Mouse (Mus musculus): Measurements from ENCODE around the gene Syngr3.
"Not testable (repeated sequence)": the region's sequence is repeated elsewhere in the genome, so short reads cannot be mapped to it uniquely, and the experiment has no call there.

The Syngr3 gene

GRCm38 (mm10) chr17:24689251-24690081 lies at the start of gene Syngr3:
Gene Syngr3, minus strand, starts transcription at chr17:24689955.
- no peak for DNase-seq (ENCODE audit: low read depth, low spot score)

GRCm38 (mm10) chr17:24738238-24738637 lies 48.5 kb upstream of the Syngr3 start:
- DNase-seq (ENCODE audit: low read depth, low spot score), result no peak

- no peak for DNase-seq (ENCODE audit: low read depth, low spot score)
Measured at GRCm38 (mm10) chr17:24737135-24737810, 47.5 kb upstream of the Syngr3 start.

DNA sequence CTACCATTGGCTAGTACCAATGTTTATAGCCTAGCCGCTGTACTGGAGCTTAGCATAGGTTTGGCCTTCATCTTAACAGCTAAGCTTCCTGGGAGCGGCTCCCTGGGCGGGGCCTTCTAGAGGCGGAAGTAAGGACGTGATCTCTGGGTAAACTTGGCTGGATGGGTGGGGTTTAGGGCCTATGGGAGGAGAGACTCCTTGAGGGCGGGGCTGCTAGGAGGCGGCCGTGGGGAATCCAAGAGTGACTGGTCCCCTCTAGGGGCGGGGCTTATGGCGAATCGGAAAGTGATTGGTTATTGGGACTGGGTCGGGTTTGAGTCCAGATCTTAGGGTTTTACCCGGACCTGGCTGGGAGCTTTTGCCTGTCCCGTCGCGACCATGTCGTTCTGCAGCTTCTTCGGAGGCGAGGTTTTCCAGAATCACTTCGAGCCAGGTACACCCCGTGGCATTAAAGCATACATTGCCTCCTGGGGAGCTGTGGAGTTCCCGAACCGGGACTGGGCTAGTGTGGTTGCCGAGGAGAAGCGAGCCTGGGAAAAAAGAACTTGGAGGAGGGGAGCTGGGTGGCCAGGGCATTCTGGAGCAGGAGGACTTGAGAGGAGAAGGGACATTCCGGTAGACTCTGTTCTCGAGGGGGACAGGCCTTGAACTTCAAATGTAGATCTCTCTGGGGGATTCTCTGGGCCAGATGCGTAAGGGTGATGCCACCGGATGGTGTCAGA lies 46.7 kb upstream of the Syngr3 start, which contains the start of gene Msrb1:
TSS of gene Msrb1 (plus strand) at position 313 of the 722 bp plus-strand sequence.
- DNase-seq (ENCODE audit: low read depth, low spot score), result peak; percentile 96

- DNase-seq (ENCODE audit: low read depth, low spot score), result no peak
Measured at GRCm38 (mm10) chr17:24735446-24735845, 45.7 kb upstream of the Syngr3 start.

DNA sequence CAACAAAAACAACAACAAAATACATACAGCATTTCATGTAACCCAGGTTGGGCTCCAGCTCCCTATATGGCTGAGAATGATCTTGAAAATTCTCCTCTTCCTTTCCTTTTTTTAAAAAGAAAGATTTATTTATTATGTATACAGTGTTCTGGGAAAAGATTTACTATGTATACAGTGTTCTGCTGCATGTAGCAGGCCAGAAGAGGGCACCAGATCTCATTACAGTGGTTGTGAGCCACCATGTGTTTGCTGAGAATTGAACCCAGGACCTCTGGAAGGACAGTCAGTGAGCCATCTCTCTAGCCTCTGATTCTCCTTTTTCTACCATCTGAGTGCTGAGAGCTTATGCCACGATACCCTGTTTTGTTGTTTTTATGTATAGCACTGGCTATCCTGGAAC lies 44.8 kb upstream of the Syngr3 start:
- DNase-seq (ENCODE audit: low read depth, low spot score), result no peak

DNA sequence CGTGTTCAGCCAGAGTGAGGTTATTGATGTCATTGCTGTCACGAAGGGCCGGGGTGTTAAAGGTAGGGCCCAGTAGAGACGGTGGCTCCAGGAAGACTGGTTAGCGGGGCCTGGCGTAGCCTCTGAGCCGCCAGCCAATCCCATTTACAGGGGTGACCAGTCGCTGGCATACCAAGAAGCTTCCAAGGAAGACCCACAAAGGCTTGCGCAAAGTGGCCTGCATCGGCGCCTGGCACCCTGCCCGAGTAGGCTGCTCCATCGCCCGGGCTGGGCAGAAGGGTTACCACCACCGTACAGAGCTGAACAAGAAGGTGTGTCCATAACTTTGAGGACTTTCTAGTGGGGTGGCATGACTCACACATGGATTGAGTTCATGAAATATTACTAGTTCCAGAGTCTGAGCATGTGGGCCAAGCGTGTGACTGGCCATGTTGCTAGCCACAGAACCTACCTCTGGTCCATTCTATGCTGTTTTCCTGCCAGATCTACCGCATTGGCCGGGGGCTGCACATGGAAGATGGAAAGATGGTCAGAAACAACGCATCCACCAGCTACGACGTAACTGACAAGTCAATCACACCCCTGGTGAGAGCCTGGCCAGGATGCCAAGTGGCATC lies 43.8 kb upstream of the Syngr3 start:
- DNase-seq (ENCODE audit: low read depth, low spot score), result no peak

DNA sequence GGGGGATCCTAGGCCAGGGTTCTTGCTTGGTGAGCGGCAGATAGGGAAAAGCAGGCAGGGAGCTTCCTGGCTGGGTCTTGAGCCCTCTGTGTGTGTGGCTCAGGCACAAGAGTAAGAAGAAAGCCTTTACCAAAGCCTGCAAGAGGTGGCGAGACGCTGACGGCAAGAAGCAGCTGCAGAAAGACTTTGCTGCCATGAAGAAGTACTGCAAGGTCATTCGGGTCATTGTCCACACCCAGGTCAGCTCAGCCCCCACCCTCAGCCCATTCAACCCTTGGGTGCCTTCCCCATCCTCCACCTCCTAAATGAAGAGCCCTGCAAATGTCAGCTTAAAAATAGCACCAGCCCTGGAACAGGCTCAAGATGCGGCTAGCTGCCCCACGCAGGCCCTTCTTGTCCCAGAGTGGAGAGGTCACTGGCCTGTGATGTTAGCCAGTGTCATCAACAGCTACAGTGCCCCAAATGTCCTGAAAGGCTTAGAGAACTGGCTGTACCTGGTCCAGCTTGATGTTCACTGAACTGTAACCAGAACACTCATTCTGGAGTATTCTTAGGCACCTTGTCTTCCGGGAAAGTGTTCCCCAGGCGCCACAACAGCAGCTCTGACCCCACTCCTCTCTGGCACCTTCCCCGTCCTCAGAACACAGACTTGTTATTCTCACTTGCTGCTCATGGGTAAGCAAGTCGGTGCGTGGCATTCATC lies 42.6 kb upstream of the Syngr3 start:
- DNase-seq (ENCODE audit: low read depth, low spot score), result no peak

GRCm38 (mm10) chr17:24730787-24731186 lies 41.0 kb upstream of the Syngr3 start:
- DNase-seq (ENCODE audit: low read depth, low spot score), result no peak

DNA sequence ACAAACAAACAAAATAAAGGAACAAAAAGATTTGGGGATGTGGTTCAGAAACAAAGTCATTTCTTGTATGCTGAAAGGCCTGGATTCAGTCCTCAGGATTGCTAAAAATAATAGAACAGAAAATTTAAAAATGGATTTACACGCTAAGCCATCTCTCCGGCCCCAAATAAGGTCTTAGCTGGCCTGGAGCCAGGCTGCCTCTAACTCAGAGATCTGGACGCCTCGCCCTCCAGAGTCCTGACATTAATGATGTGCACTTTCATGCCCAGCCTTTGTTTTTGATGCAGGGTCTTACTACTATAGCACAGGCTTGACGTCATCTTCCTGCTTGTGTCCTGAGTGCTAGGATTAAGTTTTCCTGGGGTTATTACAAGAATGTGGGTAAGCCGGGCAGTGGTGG lies 39.3 kb upstream of the Syngr3 start:
- no peak for DNase-seq (ENCODE audit: low read depth, low spot score)

GRCm38 (mm10) chr17:24728184-24728583 lies 38.4 kb upstream of the Syngr3 start:
- DNase-seq (ENCODE audit: low read depth, low spot score), result no peak

- no peak for DNase-seq (ENCODE audit: low read depth, low spot score)
Measured at GRCm38 (mm10) chr17:24727618-24728017, 37.9 kb upstream of the Syngr3 start, which contains the start of gene Rpl3l. Gene Rpl3l, plus strand, starts transcription at chr17:24727820.

GRCm38 (mm10) chr17:24725637-24726390 lies 36.1 kb upstream of the Syngr3 start:
- DNase-seq (ENCODE audit: low read depth, low spot score), result no peak

GRCm38 (mm10) chr17:24724184-24724583 lies 34.4 kb upstream of the Syngr3 start, which contains the start of gene Ndufb10:
Gene Ndufb10, minus strand, starts transcription at chr17:24724478.
- DNase-seq (ENCODE audit: low read depth, low spot score), result peak; percentile 97

- DNase-seq (ENCODE audit: low read depth, low spot score), result no peak
Measured at GRCm38 (mm10) chr17:24723881-24724180, 34.1 kb upstream of the Syngr3 start.

GRCm38 (mm10) chr17:24723122-24723880 lies 33.5 kb upstream of the Syngr3 start:
- DNase-seq (ENCODE audit: low read depth, low spot score), result no peak

- DNase-seq (ENCODE audit: low read depth, low spot score), result no peak
Measured at GRCm38 (mm10) chr17:24722220-24722924, 32.6 kb upstream of the Syngr3 start.

DNA sequence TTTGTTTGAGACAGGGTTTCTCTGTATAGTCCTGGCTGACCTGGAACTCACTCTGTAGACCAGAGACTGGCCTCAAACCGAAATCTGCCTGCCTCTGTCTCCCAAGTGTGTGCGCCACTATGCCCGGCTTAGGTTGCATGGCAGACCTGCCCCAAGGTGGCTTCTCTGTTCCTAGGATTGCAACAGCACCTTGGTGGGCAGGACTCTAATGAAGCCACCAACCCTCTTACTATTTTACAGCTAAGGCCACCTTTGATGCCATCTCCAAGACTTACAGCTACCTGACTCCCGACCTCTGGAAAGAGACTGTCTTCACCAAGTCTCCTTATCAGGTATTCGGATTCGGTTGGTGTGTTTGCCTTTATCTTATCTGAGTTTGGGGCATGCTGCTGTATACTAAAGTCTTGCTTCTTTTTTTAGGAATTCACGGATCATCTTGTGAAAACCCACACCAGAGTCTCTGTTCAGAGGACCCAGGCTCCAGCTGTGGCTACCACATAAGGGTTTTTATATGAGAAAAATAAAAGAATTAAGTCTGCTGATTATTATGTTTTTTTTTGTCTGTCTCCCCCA lies 31.7 kb upstream of the Syngr3 start:
- DNase-seq (ENCODE audit: low read depth, low spot score), result not testable (repeated sequence)

DNA sequence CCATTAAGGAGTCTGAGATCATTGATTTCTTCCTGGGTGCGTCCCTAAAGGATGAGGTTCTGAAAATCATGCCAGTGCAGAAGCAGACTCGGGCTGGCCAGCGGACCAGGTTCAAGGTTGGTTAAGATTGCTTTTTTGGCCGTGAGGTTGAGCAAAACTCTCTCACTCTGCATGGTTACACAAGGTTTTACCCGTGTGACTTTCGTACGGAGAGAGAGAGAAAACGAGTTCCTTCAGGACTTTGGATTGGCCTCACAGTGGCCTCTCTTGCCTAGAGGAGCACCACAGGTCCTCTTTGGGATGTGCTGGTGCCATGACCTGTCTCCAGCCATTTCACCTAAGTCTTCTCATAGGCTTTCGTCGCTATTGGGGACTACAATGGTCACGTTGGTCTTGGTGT lies 30.9 kb upstream of the Syngr3 start:
- not testable (repeated sequence) for DNase-seq (ENCODE audit: low read depth, low spot score)
